Mouse (Mus musculus) spleen, embryonic (tissue): ENCODE results near the gene Prr5l.

Experiments used
- CTCF ChIA-PET: fragments of 350-600 bp; sonication (Branson Sonifier 250); formaldehyde crosslinking; loops from one replicate; lab custom pipeline; 2022; lab: Charles Lee

Prr5l gene

DNA sequence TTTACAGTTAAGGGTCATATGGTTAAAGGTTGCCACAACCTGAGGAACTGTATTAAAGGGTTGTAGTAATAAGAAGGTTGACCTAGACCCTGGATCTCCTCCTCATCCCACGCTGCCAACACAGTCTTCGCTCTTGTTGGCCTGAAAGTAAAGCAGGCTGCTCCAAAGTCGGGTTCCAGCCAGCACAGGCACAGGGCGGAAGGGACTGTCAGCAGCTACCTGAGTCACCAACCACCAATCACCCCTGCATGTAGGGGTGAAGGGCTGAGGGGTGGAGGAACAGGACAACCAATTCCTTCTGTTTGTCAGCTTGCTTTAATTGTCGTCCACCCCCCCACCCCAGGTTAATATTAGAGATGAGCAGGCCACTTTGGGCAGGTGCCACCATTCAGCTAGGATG is 119.3 kb downstream of the Prr5l start:
- CTCF ChIA-PET = interaction anchor here (0.7 kb wide), 1 partner anchor 31 kb away, joined by 3 read pairs; no protein-coding TSS in a partner anchor

GRCm38 (mm10) chr2:101762955-101763386 is 119.9 kb downstream of the Prr5l start:
- CTCF ChIA-PET = no interaction called here

DNA sequence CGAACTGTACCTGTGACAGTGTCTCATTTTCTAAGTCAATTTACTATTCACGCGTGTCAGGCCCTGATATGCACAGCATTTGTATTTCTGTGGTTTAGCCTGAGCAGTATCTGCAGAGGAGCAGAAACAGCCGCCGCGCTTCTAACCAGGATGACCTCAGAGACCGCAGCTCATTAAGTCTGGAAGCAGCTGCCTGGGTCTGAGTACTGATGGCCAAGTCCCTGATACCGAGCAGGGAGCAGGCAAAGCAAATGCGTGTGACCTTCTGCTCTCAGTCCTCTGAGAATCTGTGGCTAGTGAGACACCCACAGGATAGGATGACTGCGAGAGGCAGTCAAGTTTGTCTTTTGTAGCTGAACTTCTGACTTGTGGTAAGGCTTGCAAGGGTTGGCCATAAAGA is 120.4 kb downstream of the Prr5l start:
- CTCF ChIA-PET = no interaction called here

DNA sequence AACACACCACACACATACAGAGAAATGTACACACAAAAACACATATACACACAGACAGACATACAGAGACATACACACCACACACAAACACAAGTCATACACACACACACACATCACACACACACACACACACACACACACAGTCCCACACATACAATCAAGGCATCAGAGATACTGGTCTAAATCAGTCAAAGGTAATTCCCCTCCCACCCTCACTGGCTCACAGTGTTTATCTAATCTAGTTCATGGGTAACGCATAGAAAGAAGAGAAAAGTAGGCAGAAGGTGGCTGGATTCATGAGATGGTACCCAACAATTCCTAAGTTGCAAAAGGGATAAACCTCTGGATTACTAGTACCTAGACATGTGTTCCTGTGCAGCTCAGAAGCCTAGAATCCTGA is 120.9 kb downstream of the Prr5l start:
- CTCF ChIA-PET = no interaction called here

- CTCF ChIA-PET = no interaction called here
These were observed 123.1 kb downstream of the Prr5l start for GRCm38 (mm10) chr2:101759523-101760277.

GRCm38 (mm10) chr2:101757806-101758205 is 125.0 kb downstream of the Prr5l start:
- CTCF ChIA-PET = interaction anchor here (0.5 to 0.6 kb wide), 2 partner anchors 128 to 293 kb away, joined by 4 read pairs; partner anchors contain the start of gene Commd9

DNA sequence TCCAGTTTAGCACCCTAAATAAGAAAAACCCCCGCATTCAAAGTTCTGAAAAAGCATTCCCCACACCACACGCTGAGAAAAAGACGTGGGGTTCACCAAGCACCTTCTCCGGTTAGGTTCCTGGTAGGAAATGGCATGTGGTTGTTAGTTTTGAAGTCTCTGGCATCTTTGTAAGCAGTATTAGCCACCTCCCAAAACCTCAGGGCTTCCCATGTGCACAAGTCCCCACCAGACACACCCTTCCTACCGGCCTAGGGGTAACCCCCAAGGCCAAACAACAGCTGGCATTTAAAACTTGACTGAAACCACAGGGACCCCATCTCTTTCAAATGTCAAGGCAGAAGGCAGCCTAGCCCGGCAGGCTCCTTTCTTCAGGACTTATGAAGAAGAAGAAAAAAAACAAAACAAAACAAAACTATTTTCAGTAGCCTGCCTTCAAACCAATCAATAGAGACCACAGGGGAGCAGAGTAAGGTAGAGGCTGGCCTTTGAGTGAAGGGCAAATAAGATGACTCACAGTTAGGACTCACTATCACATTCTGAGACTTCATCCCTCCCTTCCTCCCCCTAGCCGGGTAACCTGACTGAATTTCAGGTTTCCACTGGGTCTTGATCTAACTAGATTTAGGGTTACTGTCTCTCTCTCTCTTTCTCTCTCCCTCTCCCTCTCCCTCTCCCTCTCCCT is 126.6 kb downstream of the Prr5l start:
- CTCF ChIA-PET = no interaction called here

DNA sequence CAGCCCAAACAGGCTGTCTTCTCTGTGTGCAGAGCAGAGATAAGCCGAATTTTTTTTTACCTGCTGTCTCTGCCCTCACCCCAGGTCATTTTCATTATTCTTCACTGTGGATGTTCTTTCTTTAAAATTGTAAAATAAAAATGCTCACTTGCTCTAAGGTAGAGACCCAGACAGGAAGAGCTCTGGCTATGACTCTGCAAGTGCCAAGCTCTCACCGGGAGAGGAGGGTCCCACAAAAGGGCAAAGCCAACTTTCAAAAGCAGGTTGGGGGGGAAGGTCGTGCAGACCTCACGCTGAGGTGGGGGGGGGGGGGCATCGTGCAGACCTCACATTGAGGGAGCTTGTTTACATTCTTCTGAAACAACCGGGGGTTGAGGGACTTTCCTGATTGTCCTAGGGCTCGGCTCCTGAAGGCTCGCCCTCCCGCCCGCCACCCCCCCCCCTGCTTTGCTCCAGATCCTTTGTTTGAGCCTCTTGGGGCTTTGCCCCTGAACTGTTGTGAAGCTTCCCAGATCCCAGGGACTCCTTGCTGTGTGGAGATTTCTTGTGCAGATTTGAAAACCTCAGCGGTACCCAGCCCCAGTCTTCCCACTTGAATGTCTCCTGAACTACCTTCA is 127.8 kb downstream of the Prr5l start:
- CTCF ChIA-PET = no interaction called here

DNA sequence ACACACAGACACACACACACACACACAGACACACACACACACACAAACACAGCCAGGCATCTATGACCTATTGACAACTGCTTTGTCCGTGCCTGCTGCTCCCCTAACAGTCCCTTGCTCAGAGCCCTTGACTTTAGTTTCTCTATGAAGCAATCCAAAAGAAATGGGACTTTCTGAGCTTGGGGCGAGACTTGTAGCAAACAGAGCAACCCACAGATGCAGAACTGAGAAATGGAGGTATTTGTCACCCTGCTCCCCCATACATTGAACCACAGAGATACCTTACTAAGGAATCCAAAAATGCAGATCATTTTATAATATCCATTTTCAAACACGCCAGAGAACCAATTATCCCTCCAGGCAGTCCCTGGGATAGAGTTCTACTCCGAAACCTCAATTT is 128.4 kb downstream of the Prr5l start:
- CTCF ChIA-PET = no interaction called here

DNA sequence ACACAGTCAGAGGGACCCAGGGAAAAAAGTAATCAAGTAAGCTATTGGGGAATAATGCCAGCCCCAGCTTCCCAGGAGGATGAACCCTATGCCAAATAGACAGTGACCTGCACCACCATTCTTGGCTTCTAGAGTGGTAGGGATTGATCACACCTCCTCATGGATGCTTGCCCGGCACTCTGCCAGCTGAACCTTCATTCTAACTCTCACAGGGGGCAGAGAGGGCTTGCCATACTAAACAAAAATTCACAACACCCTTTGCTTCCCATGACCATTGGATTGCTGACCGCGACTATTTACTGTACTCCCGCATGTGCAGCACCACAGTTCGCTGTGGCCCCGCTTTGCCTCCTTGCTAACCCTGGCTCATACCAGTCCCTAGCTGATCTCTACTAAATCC is 129.8 kb downstream of the Prr5l start:
- CTCF ChIA-PET = interaction anchor here (0.7 kb wide), 1 partner anchor 62 kb away, joined by 7 read pairs; no protein-coding TSS in a partner anchor

DNA sequence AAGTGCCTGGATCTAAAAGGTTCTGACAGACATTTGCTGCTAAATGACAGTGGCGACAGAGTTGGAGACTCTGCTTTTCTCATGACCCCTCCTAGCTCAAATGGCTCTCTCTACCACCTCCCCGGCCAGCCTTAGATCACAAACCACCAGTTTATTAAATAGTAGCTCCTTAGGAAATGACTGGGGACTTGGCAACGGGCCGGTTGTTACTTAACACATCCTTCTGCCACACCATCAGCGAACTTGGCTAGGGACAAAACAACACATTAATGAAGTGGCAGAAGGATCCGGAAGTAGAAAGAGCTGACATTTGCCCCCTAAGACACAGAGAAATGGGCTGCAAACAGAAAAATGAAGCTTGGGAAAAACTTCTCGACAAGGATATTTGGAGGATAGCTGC is 130.4 kb downstream of the Prr5l start:
- CTCF ChIA-PET = no interaction called here

DNA sequence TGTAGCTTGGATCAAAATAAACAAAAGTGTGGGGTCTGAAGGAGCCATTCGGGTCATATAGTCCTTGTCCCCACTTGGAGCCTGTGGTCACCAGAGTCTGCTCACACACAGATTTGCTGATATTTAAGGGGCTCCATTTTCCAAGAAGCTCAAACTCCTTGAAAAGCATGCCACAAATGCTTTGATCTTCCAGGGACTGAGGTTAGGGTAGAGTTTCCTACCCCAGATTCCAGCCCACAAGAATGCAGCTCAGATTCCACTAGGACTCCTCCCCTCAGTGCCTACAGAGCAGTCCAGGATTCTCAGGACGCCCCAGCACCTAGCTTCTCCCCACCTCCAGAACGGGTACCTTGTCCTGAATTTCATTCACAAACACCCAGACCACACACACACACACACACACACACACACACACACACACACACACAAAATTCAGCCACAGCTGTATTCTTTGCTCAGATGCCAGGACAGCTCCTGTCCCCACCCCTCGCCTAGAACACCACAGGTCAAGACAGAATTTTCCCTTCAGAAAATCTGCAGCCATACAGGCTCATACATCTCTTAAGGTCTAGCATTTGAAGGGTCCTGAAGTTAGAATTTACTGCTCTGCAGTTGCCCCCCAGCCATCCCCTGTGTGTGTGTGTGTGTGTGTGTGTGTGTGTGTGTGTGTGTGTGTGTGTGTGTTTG is 131.4 kb downstream of the Prr5l start:
- CTCF ChIA-PET = no interaction called here

DNA sequence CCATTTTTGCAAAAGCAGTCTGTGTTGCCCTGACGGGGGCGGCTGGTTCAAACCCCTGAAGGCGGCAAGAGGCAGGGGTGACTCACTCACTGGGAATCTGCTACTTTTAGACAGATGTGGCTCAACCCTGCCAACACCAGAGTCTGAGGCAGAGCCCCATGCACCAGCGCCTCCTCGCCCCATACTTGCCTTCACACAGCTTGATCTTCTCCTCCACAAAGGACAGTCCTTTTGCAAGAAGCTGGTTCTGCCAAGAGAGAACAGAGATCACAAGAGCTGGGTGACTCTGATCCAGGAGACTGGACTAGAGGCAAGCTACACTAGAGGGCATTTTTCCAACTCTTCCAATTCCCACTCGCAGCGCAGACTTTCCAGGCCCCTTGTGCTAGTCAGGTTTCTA is 136.3 kb downstream of the Prr5l start:
- CTCF ChIA-PET = no interaction called here

DNA sequence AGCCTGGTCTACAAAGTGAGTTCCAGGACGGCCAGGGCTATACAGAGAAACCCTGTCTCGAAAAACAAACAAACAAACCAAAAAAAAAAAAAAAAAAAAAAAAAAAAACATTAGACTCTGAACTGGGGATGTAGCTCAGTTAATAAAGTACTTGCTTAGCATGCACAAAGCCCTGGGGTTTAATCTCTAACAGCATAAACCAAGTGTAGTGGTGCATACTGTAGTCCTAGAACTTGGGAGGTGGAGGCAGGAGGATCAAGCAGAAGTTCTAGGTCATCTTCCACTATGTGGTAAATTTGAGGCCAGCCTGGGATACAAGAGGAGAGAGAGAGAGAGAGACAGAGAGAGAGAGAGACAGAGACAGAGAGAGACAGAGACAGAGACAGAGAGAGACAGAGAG is 137.2 kb downstream of the Prr5l start:
- CTCF ChIA-PET = interaction anchor here (0.7 kb wide), 1 partner anchor 19 kb away, joined by 9 read pairs; no protein-coding TSS in a partner anchor

DNA sequence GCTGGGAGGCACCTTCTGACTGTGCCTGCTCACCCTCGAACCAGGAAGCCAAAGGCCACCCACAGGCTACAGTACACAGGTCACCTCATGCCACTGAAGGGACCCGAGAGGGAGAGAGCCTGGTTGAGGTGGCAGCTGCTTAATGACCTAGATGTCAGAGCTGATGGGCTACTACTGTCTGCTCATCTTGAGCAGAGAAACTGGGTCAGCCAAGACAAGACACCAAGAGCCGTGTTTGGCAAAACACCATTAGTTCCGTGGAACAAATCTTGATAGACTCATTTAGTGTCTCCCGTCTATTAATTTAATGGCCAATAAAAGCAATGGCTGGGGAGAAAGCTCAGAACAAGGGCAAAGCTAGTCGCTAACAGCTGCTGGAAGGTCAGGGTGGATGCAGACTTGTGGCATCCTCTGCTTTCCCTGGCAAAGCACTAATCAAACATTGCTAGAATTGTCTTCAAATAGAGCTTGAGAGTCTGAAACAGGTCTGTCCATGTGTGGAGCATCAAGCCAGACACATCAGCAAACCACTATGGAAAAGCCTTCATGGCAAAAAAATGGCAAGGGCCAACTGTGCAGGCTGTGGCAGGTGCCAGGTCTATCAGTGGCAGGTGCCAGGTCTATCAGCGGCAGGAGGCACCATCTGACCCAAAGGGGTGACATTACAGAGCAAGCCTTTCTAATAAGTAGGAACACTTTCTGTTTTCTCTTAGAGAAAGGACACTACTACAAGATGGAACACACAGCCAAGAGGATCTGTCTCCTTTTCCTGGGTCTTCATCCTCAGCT is 140.6 kb downstream of the Prr5l start:
- CTCF ChIA-PET = no interaction called here

DNA sequence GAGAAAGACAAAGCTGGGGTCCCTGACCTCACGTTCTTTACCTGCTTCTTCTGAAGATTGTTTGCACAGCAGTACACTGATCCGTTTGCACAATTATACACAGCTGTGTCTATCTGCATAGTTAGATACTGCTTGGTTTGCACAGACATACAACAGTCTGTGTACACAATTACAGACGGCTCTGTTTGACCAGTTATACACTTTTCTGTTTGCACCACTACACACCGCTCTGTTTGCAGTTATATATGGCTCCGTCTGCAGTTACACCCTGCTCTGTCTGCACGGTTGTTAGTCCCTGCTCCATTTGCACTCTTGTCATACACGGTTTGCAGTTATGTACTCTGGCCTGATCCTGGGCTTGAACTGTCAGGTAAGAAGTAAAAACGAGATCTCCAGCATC is 141.2 kb downstream of the Prr5l start:
- CTCF ChIA-PET = no interaction called here

GRCm38 (mm10) chr2:101739914-101740313 is 142.9 kb downstream of the Prr5l start:
- CTCF ChIA-PET = no interaction called here

GRCm38 (mm10) chr2:101733564-101733963 is 149.3 kb downstream of the Prr5l start:
- CTCF ChIA-PET = no interaction called here

- CTCF ChIA-PET = interaction anchor here (0.6 kb wide), 2 partner anchors 31 to 69 kb away, joined by 3 to 16 read pairs; no protein-coding TSS in a partner anchor
These were observed 150.0 kb downstream of the Prr5l start for GRCm38 (mm10) chr2:101732777-101733210.

DNA sequence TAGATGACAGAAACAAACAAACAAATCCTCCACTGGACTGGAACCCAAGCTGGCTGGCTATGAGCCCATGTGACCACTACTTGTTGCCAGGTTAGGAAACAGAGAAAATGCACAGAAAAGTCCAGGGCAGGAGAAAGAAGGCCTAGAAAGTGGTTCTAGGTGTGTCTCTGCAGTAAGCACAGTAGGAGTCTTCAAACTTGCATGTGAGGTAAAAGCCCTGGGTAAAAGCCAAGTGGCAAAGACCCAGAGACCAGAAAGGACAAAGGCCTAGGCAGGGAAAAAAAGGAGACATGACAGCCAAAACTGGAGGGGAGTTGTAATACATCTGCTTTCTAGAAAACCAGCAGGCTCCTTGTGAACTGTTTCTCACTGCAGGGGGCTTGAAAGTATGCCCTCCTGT is 151.9 kb downstream of the Prr5l start:
- CTCF ChIA-PET = no interaction called here

GRCm38 (mm10) chr2:101729472-101729871 is 153.4 kb downstream of the Prr5l start:
- CTCF ChIA-PET = no interaction called here
